8 mouse cellular contexts compared by ENCODE assay signal in genomic region chr11:105567221-105567641, GRCm38 (mm10). TPM values are rescaled to one million over a fixed set of nuclear protein-coding genes. Genes with fewer than 3 reads are reported as not detected.
DNase-seq lines count a peak whose midpoint lies in the region; ATAC-seq and TF ChIP-seq lines count a peak whose summit lies in the region.

No protein-coding gene starts in this region.

- H3K36me3 ChIP-seq in lung, embryonic 14.5 days (ENCODE audit: insufficient read depth): no peaks in the 10 kb centered on the region
- no peaks in the 10 kb centered on the region for H3K36me3 ChIP-seq in liver, postnatal 0 days (replicated peaks; ENCODE audit: insufficient read depth, low read length)
- no peaks in the 10 kb centered on the region for H3K36me3 ChIP-seq in limb, embryonic 10.5 days

- DNase-seq in heart, adult 9 months (ENCODE audit: low spot score in 2 of 2): peak; percentile 46 to 60
- DNase-seq in heart, postnatal 4 days: no peak
- DNase-seq in Patski (ENCODE audit: low read depth, low spot score): no peak
- peak; percentile 11 to 30 for DNase-seq in cerebellum, postnatal 36 days
- DNase-seq in lung, embryonic 14.5 days: peak; percentile 52
- DNase-seq in liver, postnatal 0 days: no peak
- DNase-seq in limb, embryonic 10.5 days (ENCODE audit: low spot score): no peak
- no peak for DNase-seq in spleen, postnatal 4 days (ENCODE audit: low spot score in 2 of 2)

- H3K9me3 ChIP-seq in lung, embryonic 14.5 days (ENCODE audit: low read depth, low read length): no peaks in the 10 kb centered on the region
- no peaks in the 10 kb centered on the region for H3K9me3 ChIP-seq in liver, postnatal 0 days (ENCODE audit: low read length)
- no peaks in the 10 kb centered on the region for H3K9me3 ChIP-seq in limb, embryonic 10.5 days (replicated peaks)

- no peak overlapping the region for H3K4me3 ChIP-seq in lung, embryonic 14.5 days (ENCODE audit: low read depth, low read length)
- H3K4me3 ChIP-seq in liver, postnatal 0 days (ENCODE audit: low read depth, low read length): no peak overlapping the region
- H3K4me3 ChIP-seq in limb, embryonic 10.5 days: no peak overlapping the region

- WGBS in lung, embryonic 14.5 days: 22% methylated on average over 1 of the region's 1 CpGs
- 54% methylated on average over 1 of the region's 1 CpGs for WGBS in liver, postnatal 0 days (ENCODE audit: insufficient replicate concordance)
- WGBS in limb, embryonic 10.5 days: 89% methylated on average over 1 of the region's 1 CpGs

- peak; percentile 57 for ATAC-seq in Patski
- ATAC-seq in lung, embryonic 14.5 days (ENCODE audit: insufficient read depth): no peak
- no peak for ATAC-seq in liver, postnatal 0 days

- no peaks in the 10 kb centered on the region for H3K4me1 ChIP-seq in lung, embryonic 14.5 days (ENCODE audit: insufficient read depth)
- H3K4me1 ChIP-seq in liver, postnatal 0 days (ENCODE audit: insufficient read depth): no peaks in the 10 kb centered on the region
- H3K4me1 ChIP-seq in limb, embryonic 10.5 days: no peaks in the 10 kb centered on the region

- no peak for TF ChIP-seq CTCF in Patski (IDR thresholded peaks at IDR 0.05)
- no peak for TF ChIP-seq CTCF in lung, embryonic 14.5 days (IDR thresholded peaks at IDR 0.05; ENCODE audit: low read depth)
- TF ChIP-seq CTCF in liver, postnatal 0 days (IDR thresholded peaks at IDR 0.05; ENCODE audit: low read depth): no peak

- no peak for TF ChIP-seq EP300 in liver, postnatal 0 days (IDR thresholded peaks at IDR 0.05; ENCODE audit: low read depth)

- no peak overlapping the region for H3K27ac ChIP-seq in lung, embryonic 14.5 days (ENCODE audit: low read depth)
- no peak overlapping the region for H3K27ac ChIP-seq in liver, postnatal 0 days (ENCODE audit: low read depth)
- no peak overlapping the region for H3K27ac ChIP-seq in limb, embryonic 10.5 days

- no peak overlapping the region for H3K4me2 ChIP-seq in lung, embryonic 14.5 days
- no peak overlapping the region for H3K4me2 ChIP-seq in liver, postnatal 0 days (ENCODE audit: low read depth, low read length)

- in situ Hi-C loops in Patski (cut with MboI; ENCODE audit: low pct_unique_long_range_greater_than_20kb): no loop called here

- peaks cover 12% of the 10 kb centered on the region for H3K27me3 ChIP-seq in Patski
- H3K27me3 ChIP-seq in lung, embryonic 14.5 days (ENCODE audit: insufficient read depth, low read length): no peaks in the 10 kb centered on the region
- H3K27me3 ChIP-seq in liver, postnatal 0 days (ENCODE audit: insufficient read depth, low read length): no peaks in the 10 kb centered on the region
- no peaks in the 10 kb centered on the region for H3K27me3 ChIP-seq in limb, embryonic 10.5 days (ENCODE audit: low read depth, poor library complexity, severe bottlenecking)

- POLR2A ChIA-PET in Patski (lab: Charles Lee): interaction anchor here (1.0 kb wide), 1 partner anchor 18 kb away, joined by 3 read pairs; no protein-coding TSS in a partner anchor

- CTCF ChIA-PET in Patski (lab: Charles Lee): no interaction called here

- H3K9ac ChIP-seq in lung, embryonic 14.5 days: no peak overlapping the region
- H3K9ac ChIP-seq in liver, postnatal 0 days (replicated peaks): no peak overlapping the region

RNA-seq across cellular contexts. Expression of gene Tanc2, which starts 22.6 kb away (rescaled TPM):
- 10 to 100 TPM; 59.6 to 61.4 TPM for total RNA-seq in heart, postnatal 4 days (2021)
- 12.7 TPM for polyA plus RNA-seq in Patski (2021)
- polyA plus RNA-seq in lung, embryonic 14.5 days (2014; fragmentation: Nextera tagmentation; extraction: Ambion mirVana): 16.8 and 17.1 TPM in 2 replicates
- 1.5 and 1.8 TPM in 2 replicates for polyA plus RNA-seq in liver, postnatal 0 days (2015; fragmentation: Nextera tagmentation; extraction: Ambion mirVana)
- polyA plus RNA-seq in limb, embryonic 10.5 days (2016; fragmentation: Nextera tagmentation; extraction: Ambion mirVana): 3.9 and 4.3 TPM in 2 replicates

Comparison
In these comparisons a context has a peak if more than half of its experiments do, and no peak if none do; other contexts are left out.
1. DNase-seq: peak in heart, adult 9 months (2 of 2), cerebellum, postnatal 36 days (2 of 2) and lung, embryonic 14.5 days (single experiment); none in heart, postnatal 4 days (single experiment), Patski (single experiment), liver, postnatal 0 days (single experiment), limb, embryonic 10.5 days (single experiment) and spleen, postnatal 4 days (0 of 2).